Mouse (Mus musculus) liver, adult (tissue): ENCODE results near the gene Trpc7.

Experiments
- GATA4 ChIP-seq: IDR thresholded peaks from 2 replicates; pipeline ENCODE4 v1.6.1; 2014; ENCODE audit warnings: mild to moderate bottlenecking, low read length; ENCODE audit not compliant: insufficient replicate concordance

The Trpc7 gene

DNA sequence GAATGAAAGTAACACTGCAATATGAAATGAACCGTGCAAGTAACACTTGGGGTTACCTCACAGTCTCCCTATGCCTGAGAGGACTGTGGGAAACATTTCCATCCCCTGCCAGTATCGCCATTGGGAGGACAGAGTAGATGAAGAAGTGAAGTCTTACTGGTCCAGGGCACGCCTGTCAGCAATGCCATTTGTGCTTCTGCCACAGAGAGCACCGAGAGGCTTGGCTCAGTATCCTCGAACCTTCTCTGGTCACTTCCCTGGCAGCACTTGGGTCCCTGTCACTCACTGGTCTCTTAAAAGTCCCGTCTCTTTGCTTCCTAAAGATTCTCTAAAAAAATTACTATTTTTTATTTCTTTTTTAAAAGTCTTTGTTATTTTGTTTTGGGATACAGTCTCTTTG is 155.3 kb downstream of the Trpc7 start:
- TF ChIP-seq GATA4, result no peak

DNA sequence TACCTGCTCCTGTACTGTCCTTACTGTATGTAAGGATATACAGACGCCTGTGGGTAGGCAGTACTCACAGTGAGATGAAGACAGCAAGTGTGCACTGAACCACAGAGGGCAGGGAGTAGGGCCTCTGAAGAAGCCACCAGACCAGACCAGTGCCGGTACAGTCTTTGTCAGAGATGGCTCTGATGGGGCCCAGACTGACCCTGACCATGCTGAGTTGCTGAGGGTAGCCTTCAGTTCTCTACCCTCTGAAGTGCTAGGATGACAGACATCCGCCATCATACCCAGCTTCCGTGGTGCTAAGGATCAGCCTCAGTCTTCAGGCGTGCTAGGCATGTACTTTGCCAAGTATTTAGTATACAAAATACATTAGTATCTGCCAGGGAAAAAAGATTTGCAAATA is 156.2 kb downstream of the Trpc7 start:
- TF ChIP-seq GATA4, result no peak

DNA sequence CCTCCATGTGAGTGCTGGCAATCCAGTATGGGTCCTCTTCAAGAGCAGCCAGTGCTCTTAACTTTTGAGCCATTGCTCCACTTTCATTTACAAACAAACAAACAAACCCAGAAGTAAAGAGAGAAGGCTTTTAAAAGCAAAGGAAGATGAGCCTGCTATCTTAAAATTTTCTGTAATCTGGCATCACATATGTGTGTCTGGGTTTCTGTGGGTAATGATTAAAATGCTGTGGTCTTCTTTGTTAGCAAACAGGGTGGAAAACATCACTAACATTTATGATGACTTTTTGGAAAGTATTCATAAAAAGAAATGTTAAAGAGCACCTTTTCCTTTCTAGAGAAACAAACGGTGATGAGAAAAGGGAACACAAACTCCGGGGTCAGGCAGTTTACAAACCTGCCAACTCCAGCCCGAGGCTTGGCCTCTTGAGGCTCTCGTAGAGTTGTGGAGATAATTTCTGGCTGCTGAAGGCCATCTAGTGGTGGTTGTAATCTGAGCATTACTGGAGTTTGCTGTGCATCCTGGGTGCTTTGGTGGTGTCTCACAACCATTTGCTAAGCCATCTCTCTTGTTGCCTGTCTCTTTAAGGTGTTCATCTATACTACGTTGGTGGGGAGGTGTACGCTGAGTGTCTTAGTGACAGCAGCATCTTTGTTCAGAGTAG is 160.4 kb downstream of the Trpc7 start:
- no peak for TF ChIP-seq GATA4

GRCm38 (mm10) chr13:56734617-56735016 is 161.2 kb downstream of the Trpc7 start:
- no peak for TF ChIP-seq GATA4

DNA sequence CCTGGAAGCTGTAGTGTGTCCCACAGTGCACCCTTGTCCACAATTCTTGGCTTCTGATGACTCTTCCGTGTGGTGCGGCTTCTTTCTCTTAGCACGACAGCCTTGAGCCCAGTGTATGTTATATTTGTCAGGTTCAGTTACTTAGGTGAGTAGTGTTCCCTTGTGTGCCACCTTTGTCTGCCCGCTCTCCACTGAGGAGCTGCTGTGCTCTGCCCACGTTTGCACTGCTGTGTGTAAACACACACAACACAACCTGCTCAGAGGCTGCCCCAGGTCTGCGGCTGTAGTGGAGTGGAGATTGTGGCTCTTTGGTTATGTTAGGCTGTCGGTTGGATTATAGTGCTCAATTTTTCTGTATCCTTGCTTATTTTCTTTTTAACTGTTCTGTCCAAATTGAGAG is 166.7 kb downstream of the Trpc7 start:
- TF ChIP-seq GATA4, result no peak

- no peak for TF ChIP-seq GATA4
These were observed 169.2 kb downstream of the Trpc7 start for GRCm38 (mm10) chr13:56726551-56726950.
